Mouse (Mus musculus): Measurements from ENCODE around the gene Dpep2nb.

DNA sequence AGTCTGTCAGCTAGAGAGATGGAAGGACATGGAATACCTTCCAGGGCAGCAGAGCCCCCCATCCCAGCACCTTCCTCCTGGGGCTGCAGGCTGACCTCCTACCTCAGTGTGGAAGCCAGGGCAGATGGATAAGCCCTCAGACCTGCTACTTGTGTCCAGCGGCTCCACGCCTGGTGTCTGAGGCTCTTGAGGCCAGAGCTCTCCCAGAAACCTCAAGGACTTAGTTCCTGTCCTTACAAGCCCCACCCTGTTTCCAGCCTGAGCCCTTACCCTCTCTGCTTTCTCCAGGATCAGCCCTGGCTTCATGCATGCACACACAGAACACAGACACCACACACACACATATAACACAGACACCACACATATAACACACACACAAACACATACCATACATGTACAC is 14.2 kb downstream of the Dpep2nb start:
- TF ChIP-seq CTCF (IDR thresholded peaks at IDR 0.05; ENCODE audit: borderline replicate concordance, insufficient read depth, low read length): no peak
- no peak for TF ChIP-seq POLR2A (IDR thresholded peaks at IDR 0.05; ENCODE audit: low read depth, low read length)

Measured in embryonic fibroblast, embryonic 13.5 days (primary cell).